Mouse (Mus musculus) G1E (cell line): ENCODE measurements around the gene Hoxb9.

Source experiments
- CTCF ChIP-seq: IDR thresholded peaks from 2 replicates; pipeline ENCODE4 v1.5.1; 2012; ENCODE audit warnings: low read depth, low read length, inconsistent platforms, mixed read lengths
- GATA1 ChIP-seq: IDR thresholded peaks from 2 replicates; pipeline ENCODE4 v1.6.1; 2012; ENCODE audit warnings: borderline replicate concordance, low read length, inconsistent platforms, mixed read lengths
- GATA2 ChIP-seq: IDR thresholded peaks from 2 replicates; pipeline ENCODE4 v1.6.1; 2012; ENCODE audit warnings: low read depth, low read length, inconsistent platforms, borderline replicate concordance
- POLR2AphosphoS5 ChIP-seq: IDR thresholded peaks from 2 replicates; pipeline ENCODE4 v1.6.1; 2012; ENCODE audit warnings: low read depth, low read length, inconsistent platforms; ENCODE audit not compliant: insufficient replicate concordance
- TAL1 ChIP-seq: conservative IDR thresholded peaks from 2 replicates; pipeline ENCODE4 v1.6.1; 2012; ENCODE audit warnings: low read depth, low read length, inconsistent platforms, mixed read lengths

DNA sequence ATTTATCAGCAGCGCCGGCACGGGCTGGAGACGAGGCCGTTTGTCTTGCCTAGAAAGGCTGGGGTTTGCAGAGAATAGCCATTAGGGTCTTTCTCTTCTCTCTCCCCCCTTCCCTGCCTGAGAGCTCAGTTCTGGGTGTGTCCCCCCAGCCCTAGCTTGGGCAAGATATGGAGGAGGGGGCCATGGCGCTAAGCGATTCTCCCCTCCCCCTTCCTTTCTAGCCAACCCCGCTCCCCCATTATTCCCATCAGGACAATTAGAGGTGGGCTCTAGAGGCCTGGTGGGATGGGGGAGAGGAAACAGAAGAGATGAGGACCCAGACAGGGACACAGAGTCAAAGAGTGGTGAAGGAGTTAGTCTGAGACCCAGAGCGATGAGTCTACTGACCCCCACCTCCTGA is 16.2 kb downstream of the Hoxb9 start:
- TF ChIP-seq CTCF (no peak), GATA1 (no peak), GATA2 (no peak), POLR2AphosphoS5 (no peak), TAL1 (no peak)
